Mouse (Mus musculus) CH12.LX (cell line): ENCODE data around the gene Hsd3b7. TPM values are rescaled to one million over a fixed set of nuclear protein-coding genes. Genes with fewer than 3 reads are reported as not detected.

ENCODE experiments used
- DNase-seq: peaks from one replicate; pipeline ENCODE4 v3.0.0-alpha.2; 2013; ENCODE audit errors: extremely low read depth
- H3K27ac ChIP-seq: 2 replicates; pipeline ENCODE4 v1.5.1; 2012; ENCODE audit warnings: low read depth, mild to moderate bottlenecking, control low read depth, moderate library complexity; ENCODE audit not compliant: insufficient read depth
- H3K27me3 ChIP-seq: replicated peaks from 2 replicates; pipeline ENCODE3; 2012; ENCODE audit warnings: inconsistent platforms
- H3K36me3 ChIP-seq, 2 experiments: replicated peaks in 1 of 2; 2 replicates each; pipeline versions ENCODE3 to v1.6.1; 2012; ENCODE audit warnings: inconsistent platforms in 1 of 2, low read length in 1 of 2, mild to moderate bottlenecking in 1 of 2, mixed read lengths in 1 of 2, moderate library complexity in 1 of 2; ENCODE audit not compliant: control insufficient read depth in 1 of 2, insufficient read depth in 1 of 2
- H3K4me1 ChIP-seq, 2 experiments: 2 replicates each; pipeline ENCODE4 v1.6.1; 2012; ENCODE audit warnings: inconsistent platforms in 1 of 2, moderate library complexity in 1 of 2; ENCODE audit not compliant: insufficient read depth in 2 of 2, control insufficient read depth in 1 of 2
- H3K4me2 ChIP-seq: 2 replicates; pipeline ENCODE4 v1.6.1; 2012; ENCODE audit warnings: low read depth, mild to moderate bottlenecking, control low read depth; ENCODE audit not compliant: poor library complexity, insufficient read depth, severe bottlenecking
- H3K4me3 ChIP-seq, 3 experiments: fragments of 150-350 bp in 1 of 3; sonication (generic) in 1 of 3; replicated peaks in 1 of 3; 2 replicates each; pipeline versions ENCODE3 to v1.5.1; 2011 to 2012; ENCODE audit warnings: low read depth in 2 of 3, low read length in 2 of 3, mild to moderate bottlenecking in 2 of 3, moderate library complexity in 2 of 3, control low read depth in 1 of 3, improper control_type of control experiment in 1 of 3, inconsistent platforms in 1 of 3, mixed read lengths in 1 of 3; ENCODE audit not compliant: poor library complexity in 1 of 3
- H3K79me2 ChIP-seq: replicated peaks from 2 replicates; pipeline ENCODE4 v1.6.1; 2012; ENCODE audit warnings: mild to moderate bottlenecking, moderate library complexity; ENCODE audit not compliant: control insufficient read depth, poor library complexity, insufficient read depth, severe bottlenecking; ENCODE audit errors: extremely low read depth
- H3K9ac ChIP-seq: 2 replicates; pipeline ENCODE4 v1.6.1; 2012; ENCODE audit warnings: low read depth, mild to moderate bottlenecking, control low read depth, moderate library complexity; ENCODE audit not compliant: insufficient read depth
- H3K9me3 ChIP-seq: replicated peaks from 2 replicates; pipeline ENCODE3; 2012; ENCODE audit warnings: low read length, inconsistent platforms, mixed read lengths
- CHD1 ChIP-seq: IDR thresholded peaks from 2 replicates; pipeline ENCODE4 v1.6.1; 2012; ENCODE audit warnings: low read depth, low read length, improper control_type of control experiment, inconsistent platforms
- CTCF ChIP-seq, 2 experiments: IDR thresholded peaks in 1 of 2; conservative IDR thresholded peaks in 1 of 2; 2 replicates each; pipeline ENCODE4 v1.5.1; 2011 to 2012; ENCODE audit warnings: low read depth in 2 of 2, low read length in 2 of 2, improper control_type of control experiment in 1 of 2, inconsistent platforms in 1 of 2, mild to moderate bottlenecking in 1 of 2, moderate library complexity in 1 of 2
- EP300 ChIP-seq: IDR thresholded peaks from 2 replicates; pipeline ENCODE4 v1.6.1; 2011; ENCODE audit warnings: low read length, improper control_type of control experiment
- ETS1 ChIP-seq: conservative IDR thresholded peaks from 2 replicates; pipeline ENCODE4 v1.6.1; 2012; ENCODE audit warnings: low read depth, mild to moderate bottlenecking, inconsistent platforms, low read length, improper control_type of control experiment, moderate library complexity
- GABPA ChIP-seq: IDR thresholded peaks from 2 replicates; pipeline ENCODE4 v1.6.1; 2012; ENCODE audit warnings: low read depth, low read length, improper control_type of control experiment, inconsistent platforms; ENCODE audit not compliant: insufficient replicate concordance
- HCFC1 ChIP-seq: IDR thresholded peaks from 2 replicates; pipeline ENCODE4 v1.6.1; 2012; ENCODE audit warnings: low read depth, mild to moderate bottlenecking, inconsistent platforms, low read length, improper control_type of control experiment
- IRF4 ChIP-seq: IDR thresholded peaks from 2 replicates; pipeline ENCODE4 v1.6.1; 2014; ENCODE audit warnings: low read depth, mild to moderate bottlenecking, inconsistent platforms, low read length, improper control_type of control experiment
- MAFK ChIP-seq: IDR thresholded peaks from 2 replicates; pipeline ENCODE4 v1.6.1; 2011; ENCODE audit warnings: low read length, improper control_type of control experiment; ENCODE audit not compliant: insufficient replicate concordance
- MAZ ChIP-seq: IDR thresholded peaks from 2 replicates; pipeline ENCODE4 v1.6.1; 2012; ENCODE audit warnings: low read depth, mild to moderate bottlenecking, inconsistent platforms, low read length, improper control_type of control experiment, moderate library complexity
- MEF2A ChIP-seq: IDR thresholded peaks from 2 replicates; pipeline ENCODE4 v1.6.1; 2014; ENCODE audit warnings: low read depth, mild to moderate bottlenecking, inconsistent platforms, low read length, improper control_type of control experiment, borderline replicate concordance
- MXI1 ChIP-seq: IDR thresholded peaks from 2 replicates; pipeline ENCODE4 v1.6.1; 2011; ENCODE audit warnings: mild to moderate bottlenecking, low read depth, low read length, improper control_type of control experiment
- NELFE ChIP-seq: IDR thresholded peaks from 2 replicates; pipeline ENCODE4 v1.6.1; 2011; ENCODE audit warnings: low read depth, low read length, improper control_type of control experiment
- TBP ChIP-seq: conservative IDR thresholded peaks from 2 replicates; pipeline ENCODE4 v1.6.1; 2011; ENCODE audit warnings: low read depth, low read length, improper control_type of control experiment
- UBTF ChIP-seq: IDR thresholded peaks from 2 replicates; pipeline ENCODE4 v1.6.1; 2012; ENCODE audit warnings: low read depth, mild to moderate bottlenecking, inconsistent platforms, low read length, improper control_type of control experiment, moderate library complexity
- USF2 ChIP-seq: conservative IDR thresholded peaks from 2 replicates; pipeline ENCODE4 v1.6.1; 2011; ENCODE audit warnings: low read depth, low read length, improper control_type of control experiment
- ZC3H11A ChIP-seq: IDR thresholded peaks from 2 replicates; pipeline ENCODE4 v1.6.1; 2012; ENCODE audit warnings: low read depth, mild to moderate bottlenecking, inconsistent platforms, low read length, improper control_type of control experiment
- ZNF384 ChIP-seq: IDR thresholded peaks from 2 replicates; pipeline ENCODE4 v1.6.1; 2012; ENCODE audit warnings: low read depth, low read length, improper control_type of control experiment, inconsistent platforms
- dilution Hi-C: fragments of 300-500 bp; cut with MboI; formaldehyde crosslinking; loops from 2 replicates; pipeline ENCODE4 v1.14.3; 2020; ENCODE audit warnings: low sequenced_read_pairs; ENCODE audit not compliant: extremely low pct_unique_long_range_greater_than_20kb, extremely low pct_ligation_motif_present
- in situ Hi-C: fragments of 300-500 bp; cut with MboI; formaldehyde crosslinking; loops from 3 replicates; pipeline ENCODE4 v1.14.3; 2019; ENCODE audit warnings: low sequenced_read_pairs, low pct_ligation_motif_present, low pct_unique_long_range_greater_than_20kb, mixed read lengths
- polyA plus RNA-seq: library from polyadenylated mRNA; unstranded; fragments of >175 nt; gene quantifications from 2 replicates; pipeline ENCODE4 v1.2.1, GENCODE M21; 2012; ENCODE audit warnings: low read depth; ENCODE audit not compliant: insufficient read length
- total RNA-seq, 2 experiments: library from RNA; depleted of rRNA; stranded (reverse); fragments of 300-350 nt in 1 of 2; fragments of >200 nt in 1 of 2; gene quantifications; 2 replicates each; pipeline ENCODE4 v1.2.3; 2012 to 2014

The Hsd3b7 gene
- total and polyA plus RNA-seq, 3 experiments = 0.99 to 6.8 (median 4.2) TPM

GRCm38 (mm10) chr7:127799211-127799610 lies 1.2 kb upstream of the Hsd3b7 start:
- H3K9ac ChIP-seq = no peak overlapping the region
- no peak overlapping the region for H3K4me2 ChIP-seq
- H3K9me3 ChIP-seq = no peaks in the 10 kb centered on the region
- peaks cover 0 to 19% of the 10 kb centered on the region in 2 experiments; a peak in 2 of 4 replicates for H3K4me1 ChIP-seq
- H3K4me3 ChIP-seq = no peak overlapping the region
- no peak for DNase-seq
- dilution Hi-C loops = no loop called here
- in situ Hi-C loops = loop anchor here (25.0 kb wide), 1 partner anchor 812 kb away; the partner anchor contains the start of genes Cdipt and Cdiptos
- H3K36me3 ChIP-seq = peaks cover 69 to 97% of the 10 kb centered on the region in 2 experiments
- H3K27me3 ChIP-seq = no peaks in the 10 kb centered on the region
- no peak for TF ChIP-seq MAZ
- no peak for TF ChIP-seq USF2
- TF ChIP-seq CHD1 = no peak
- TF ChIP-seq MAFK = no peak
- no peak for TF ChIP-seq EP300
- no peak for TF ChIP-seq UBTF
- TF ChIP-seq ETS1 = no peak
- no peak for TF ChIP-seq CTCF (conservative IDR thresholded peaks at IDR 0.05 in 1 of 2, IDR thresholded peaks at IDR 0.05 in 1 of 2; ENCODE audit: low read depth in 2 of 2, low read length in 2 of 2)
- no peak for TF ChIP-seq IRF4
- TF ChIP-seq GABPA = no peak
- no peak for TF ChIP-seq NELFE
- TF ChIP-seq TBP = no peak
- no peak for TF ChIP-seq MXI1
- no peak for TF ChIP-seq HCFC1
- TF ChIP-seq ZNF384 = no peak
- no peak for TF ChIP-seq ZC3H11A
- no peaks in the 10 kb centered on the region for H3K79me2 ChIP-seq
- H3K27ac ChIP-seq = no peak overlapping the region

GRCm38 (mm10) chr7:127799738-127800137 lies 666 bp upstream of the Hsd3b7 start:
- dilution Hi-C loops (no loop called here), in situ Hi-C loops (loop anchor here (25.0 kb wide), 1 partner anchor 812 kb away; the partner anchor contains the start of genes Cdipt and Cdiptos)
- Histone ChIP-seq H3K4me3 (no peak overlapping the region), H3K79me2 (no peaks in the 10 kb centered on the region), H3K9ac (no peak overlapping the region), H3K27ac (no peak overlapping the region), H3K27me3 (no peaks in the 10 kb centered on the region), H3K4me1 (peaks cover 0 to 20% of the 10 kb centered on the region in 2 experiments; a peak in 2 of 4 replicates), H3K9me3 (no peaks in the 10 kb centered on the region), H3K36me3 (peaks cover 67 to 96% of the 10 kb centered on the region in 2 experiments), H3K4me2 (no peak overlapping the region)
- TF ChIP-seq MEF2A = no peak
- no peak for DNase-seq
